In the genomic region with DNA sequence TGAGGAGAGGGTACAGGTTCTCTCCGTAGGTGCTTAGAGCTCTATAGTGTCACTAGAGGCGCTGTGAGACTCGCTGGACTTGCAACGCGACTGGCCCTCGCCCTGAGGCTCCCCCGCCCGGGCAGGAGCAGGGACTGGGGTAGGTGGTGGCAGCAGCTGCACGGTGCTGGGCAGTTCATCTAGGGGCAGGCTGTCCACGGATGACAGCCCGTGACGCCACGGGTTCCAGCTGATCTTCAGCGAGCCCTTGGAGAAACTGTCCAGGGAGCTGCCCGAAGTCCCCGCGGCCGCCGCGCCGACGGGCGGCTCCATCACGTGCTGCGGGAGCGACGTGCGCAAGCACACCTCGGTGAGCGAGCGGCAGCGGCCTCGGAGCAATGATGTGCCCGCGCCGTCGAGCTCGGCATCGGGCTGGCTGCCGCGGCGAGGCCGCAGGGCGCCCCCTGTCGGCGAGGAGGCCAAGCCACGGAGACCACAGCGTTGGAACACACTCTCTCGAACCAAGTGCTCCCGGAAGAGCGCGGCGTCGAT, we compare ENCODE assay signal across 8 mouse cellular contexts. TPM values are rescaled to one million over a fixed set of nuclear protein-coding genes. Genes with fewer than 3 reads are reported as not detected.
DNase-seq lines count a peak whose midpoint lies in the region; ATAC-seq and TF ChIP-seq lines count a peak whose summit lies in the region.

No protein-coding gene starts in this region.

- H3K9ac ChIP-seq in embryonic facial prominence, embryonic 15.5 days: peak overlapping the region; percentile 10; the same call in 1 of the 2 replicates
- H3K9ac ChIP-seq in limb, embryonic 14.5 days (ENCODE audit: low read depth, low read length, severe bottlenecking): peak overlapping the region; percentile 56
- peak overlapping the region; percentile 30 for H3K9ac ChIP-seq in midbrain, embryonic 15.5 days

- H3K27ac ChIP-seq in embryonic facial prominence, embryonic 15.5 days (replicated peaks): no peak overlapping the region
- 0 out of 2 replicates have a peak overlapping the region, but pooled peaks have one; percentile 21 for H3K27ac ChIP-seq in limb, embryonic 14.5 days (replicated peaks; ENCODE audit: low read depth, low read length)
- no peak overlapping the region for H3K27ac ChIP-seq in midbrain, embryonic 15.5 days

- under 1% methylated on average over 54 of the region's 54 CpGs for WGBS in embryonic facial prominence, embryonic 15.5 days
- WGBS in limb, embryonic 14.5 days: 1% methylated on average over 52 of the region's 54 CpGs
- 2% methylated on average over 53 of the region's 54 CpGs for WGBS in midbrain, embryonic 15.5 days

- H3K4me2 ChIP-seq in embryonic facial prominence, embryonic 15.5 days (replicated peaks): peak overlapping the region; percentile 75
- peak overlapping the region; percentile 65 for H3K4me2 ChIP-seq in limb, embryonic 14.5 days (replicated peaks; ENCODE audit: low read depth, low read length, severe bottlenecking)
- H3K4me2 ChIP-seq in midbrain, embryonic 15.5 days: peak overlapping the region; percentile 59

- H3K27me3 ChIP-seq in embryonic facial prominence, embryonic 15.5 days: peaks cover 15% of the 10 kb centered on the region
- H3K27me3 ChIP-seq in limb, embryonic 14.5 days (ENCODE audit: control insufficient read depth, insufficient read depth, low read length): peaks cover 19% of the 10 kb centered on the region; the same call in 1 of the 2 replicates
- peaks cover 6% of the 10 kb centered on the region; the same call in 1 of the 2 replicates for H3K27me3 ChIP-seq in midbrain, embryonic 15.5 days (replicated peaks)

- H3K4me1 ChIP-seq in embryonic facial prominence, embryonic 15.5 days: peaks cover 13% of the 10 kb centered on the region
- no peaks in the 10 kb centered on the region; the same call in 1 of the 2 replicates for H3K4me1 ChIP-seq in limb, embryonic 14.5 days (ENCODE audit: control insufficient read depth, insufficient read depth, low read length)
- peaks cover 12% of the 10 kb centered on the region for H3K4me1 ChIP-seq in midbrain, embryonic 15.5 days

- no peaks in the 10 kb centered on the region for H3K9me3 ChIP-seq in embryonic facial prominence, embryonic 15.5 days (replicated peaks)
- H3K9me3 ChIP-seq in limb, embryonic 14.5 days (ENCODE audit: control insufficient read depth, low read length): no peaks in the 10 kb centered on the region
- no peaks in the 10 kb centered on the region for H3K9me3 ChIP-seq in midbrain, embryonic 15.5 days

- peak; percentile 69 for ATAC-seq in embryonic facial prominence, embryonic 15.5 days (ENCODE audit: insufficient number of reproducible peaks, low FRiP score, low TSS enrichment, low read depth)
- ATAC-seq in limb, embryonic 14.5 days (ENCODE audit: low FRiP score, low read depth): peak; percentile 84
- peak; percentile 76 for ATAC-seq in midbrain, embryonic 15.5 days (replicated peaks)

- DNase-seq in cerebellum, adult 18-20 months: peak; percentile 44 to 69
- no peak for DNase-seq in cerebellum, adult 8-10 months
- DNase-seq in heart, adult 9 months (ENCODE audit: low spot score in 2 of 2): peak; percentile 69 to 75
- peak; percentile 69 to 78 for DNase-seq in kidney, adult 8-10 months
- peak; percentile 66 for DNase-seq in limb, embryonic 14.5 days (ENCODE audit: low spot score)
- peak; percentile 77 for DNase-seq in spleen, adult 12 weeks (ENCODE audit: low spot score)

- no peak for TF ChIP-seq POLR2A in limb, embryonic 14.5 days (IDR thresholded peaks at IDR 0.05; ENCODE audit: borderline replicate concordance, extremely low read depth, insufficient read depth, insufficient read length)

- H3K36me3 ChIP-seq in embryonic facial prominence, embryonic 15.5 days: 0 out of 2 replicates have a peak, but pooled peaks cover 5% of the 10 kb centered on the region
- H3K36me3 ChIP-seq in limb, embryonic 14.5 days (ENCODE audit: control insufficient read depth, insufficient read depth, low read length): peaks cover 6% of the 10 kb centered on the region; the same call in 1 of the 2 replicates
- peaks cover 33% of the 10 kb centered on the region for H3K36me3 ChIP-seq in midbrain, embryonic 15.5 days (replicated peaks)

- peak overlapping the region; percentile 51 for H3K4me3 ChIP-seq in embryonic facial prominence, embryonic 15.5 days (replicated peaks)
- H3K4me3 ChIP-seq in limb, embryonic 14.5 days (replicated peaks; ENCODE audit: low read length): peak overlapping the region; percentile 43
- peak overlapping the region; percentile 36 for H3K4me3 ChIP-seq in midbrain, embryonic 15.5 days

RNA-seq across cellular contexts. Expression of gene Prrt3, which starts 7.4 kb away (rescaled TPM):
- polyA plus RNA-seq in embryonic facial prominence, embryonic 15.5 days (2015; fragmentation: Nextera tagmentation; extraction: Ambion mirVana): 1.6 and 2.0 TPM in 2 replicates
- polyA plus RNA-seq in limb, embryonic 14.5 days (2012; rRNA removed): 0.54 and 0.73 TPM in 2 replicates
- polyA plus RNA-seq in limb, embryonic 14.5 days (2014; fragmentation: Nextera tagmentation; extraction: Ambion mirVana): 0.36 and 0.70 TPM in 2 replicates
- 13.1 and 13.5 TPM in 2 replicates for polyA plus RNA-seq in midbrain, embryonic 15.5 days (2015; fragmentation: Nextera tagmentation; extraction: Ambion mirVana)

RNA-seq across cellular contexts. Expression of gene Creld1, which starts 11.2 kb away (rescaled TPM):
- polyA plus RNA-seq in embryonic facial prominence, embryonic 15.5 days (2015; fragmentation: Nextera tagmentation; extraction: Ambion mirVana): 21.5 and 22.5 TPM in 2 replicates
- polyA plus RNA-seq in limb, embryonic 14.5 days (2012; rRNA removed): 14.0 and 15.9 TPM in 2 replicates
- polyA plus RNA-seq in limb, embryonic 14.5 days (2014; fragmentation: Nextera tagmentation; extraction: Ambion mirVana): 15.9 and 16.1 TPM in 2 replicates
- polyA plus RNA-seq in midbrain, embryonic 15.5 days (2015; fragmentation: Nextera tagmentation; extraction: Ambion mirVana): 74.8 and 79.0 TPM in 2 replicates

RNA-seq across cellular contexts. Expression of gene Il17rc, which starts 23.1 kb away (rescaled TPM):
- 34.3 and 37.5 TPM in 2 replicates for polyA plus RNA-seq in embryonic facial prominence, embryonic 15.5 days (2015; fragmentation: Nextera tagmentation; extraction: Ambion mirVana)
- polyA plus RNA-seq in limb, embryonic 14.5 days (2012; rRNA removed): 21.5 and 25.2 TPM in 2 replicates
- 18.5 and 28.2 TPM in 2 replicates for polyA plus RNA-seq in limb, embryonic 14.5 days (2014; fragmentation: Nextera tagmentation; extraction: Ambion mirVana)
- 3.4 and 4.8 TPM in 2 replicates for polyA plus RNA-seq in midbrain, embryonic 15.5 days (2015; fragmentation: Nextera tagmentation; extraction: Ambion mirVana)

RNA-seq across cellular contexts. Expression of gene Il17re, which starts 36.0 kb away (rescaled TPM):
- 11.7 and 12.2 TPM in 2 replicates for polyA plus RNA-seq in embryonic facial prominence, embryonic 15.5 days (2015; fragmentation: Nextera tagmentation; extraction: Ambion mirVana)
- polyA plus RNA-seq in limb, embryonic 14.5 days (2012; rRNA removed): 6.7 and 9.6 TPM in 2 replicates
- 7.9 and 9.2 TPM in 2 replicates for polyA plus RNA-seq in limb, embryonic 14.5 days (2014; fragmentation: Nextera tagmentation; extraction: Ambion mirVana)
- polyA plus RNA-seq in midbrain, embryonic 15.5 days (2015; fragmentation: Nextera tagmentation; extraction: Ambion mirVana): 0.08 and 0.41 TPM in 2 replicates

RNA-seq across cellular contexts. Expression of gene Emc3, which starts 37.1 kb away (rescaled TPM):
- polyA plus RNA-seq in embryonic facial prominence, embryonic 15.5 days (2015; fragmentation: Nextera tagmentation; extraction: Ambion mirVana): 101 and 103 TPM in 2 replicates
- 58.0 and 61.6 TPM in 2 replicates for polyA plus RNA-seq in limb, embryonic 14.5 days (2012; rRNA removed)
- 93.8 and 96.3 TPM in 2 replicates for polyA plus RNA-seq in limb, embryonic 14.5 days (2014; fragmentation: Nextera tagmentation; extraction: Ambion mirVana)
- 104 and 105 TPM in 2 replicates for polyA plus RNA-seq in midbrain, embryonic 15.5 days (2015; fragmentation: Nextera tagmentation; extraction: Ambion mirVana)
